Mouse (Mus musculus) liver, adult 2 months (tissue): ENCODE data around the gene Vps29. TPM values are rescaled to one million over a fixed set of nuclear protein-coding genes. Genes with fewer than 3 reads are reported as not detected.

Source experiments
- DNase-seq: peaks from one replicate; pipeline ENCODE4 v3.0.0-alpha.2; 2011; ENCODE audit warnings: low read depth, low spot score; ENCODE audit errors: extremely low read depth
- H3K27ac ChIP-seq: fragments of 200-500 bp; replicated peaks from 2 replicates; pipeline ENCODE4 v1.5.1; 2012; ENCODE audit warnings: low read depth, mild to moderate bottlenecking, control low read depth, inconsistent platforms, low read length; ENCODE audit not compliant: insufficient read depth
- H3K27me3 ChIP-seq: fragments of 200-500 bp; 2 replicates; pipeline ENCODE4 v1.6.1; 2012; ENCODE audit warnings: mild to moderate bottlenecking, moderate library complexity, low read length, inconsistent platforms; ENCODE audit not compliant: control insufficient read depth, insufficient read depth
- H3K36me3 ChIP-seq: fragments of 200-500 bp; 2 replicates; pipeline ENCODE4 v1.6.1; 2012; ENCODE audit warnings: low read length, inconsistent platforms; ENCODE audit not compliant: control insufficient read depth, insufficient read depth
- H3K4me1 ChIP-seq: fragments of 200-500 bp; 2 replicates; pipeline ENCODE4 v1.6.1; 2011; ENCODE audit warnings: low read length; ENCODE audit not compliant: control insufficient read depth, insufficient read depth
- H3K4me3 ChIP-seq: fragments of 200-500 bp; 2 replicates; pipeline ENCODE4 v1.5.1; 2011; ENCODE audit warnings: low read depth, mild to moderate bottlenecking, control low read depth, low read length, moderate library complexity; ENCODE audit not compliant: insufficient read depth
- H3K79me2 ChIP-seq: fragments of 200-500 bp; 2 replicates; pipeline ENCODE4 v1.6.1; 2012; ENCODE audit warnings: inconsistent platforms, mild to moderate bottlenecking, low read length, moderate library complexity; ENCODE audit not compliant: control insufficient read depth, insufficient read depth
- H3K9ac ChIP-seq: fragments of 200-500 bp; 2 replicates; pipeline ENCODE4 v1.6.1; 2012; ENCODE audit warnings: low read depth, mild to moderate bottlenecking, control low read depth, inconsistent platforms, low read length
- CTCF ChIP-seq: fragments of 200-500 bp; IDR thresholded peaks from 2 replicates; pipeline ENCODE4 v1.5.1; 2011; ENCODE audit warnings: low read depth, low read length, control low read depth
- POLR2A ChIP-seq: fragments of 200-500 bp; IDR thresholded peaks from 2 replicates; pipeline ENCODE4 v1.6.1; 2011; ENCODE audit warnings: low read length, control low read depth; ENCODE audit not compliant: insufficient read depth; ENCODE audit errors: extremely low read depth
- WGBS: fragments of 180-500 bp; shearing (Covaris S2); methylation state at CpG from one replicate; pipeline ENCODE4 v1.1.7; 2018; 5-methylcytosine and 5-hydroxymethylcytosine counted together
- polyA plus RNA-seq: library from polyadenylated mRNA; depleted of rRNA; stranded (reverse); fragments of >200 nt; gene quantifications from 2 replicates; pipeline ENCODE4 v1.2.3, GENCODE M21; 2012
- total RNA-seq: library from RNA; depleted of rRNA; stranded (reverse); fragments of >200 nt; gene quantifications from 2 replicates; pipeline ENCODE4 v1.2.3, GENCODE M21; 2014

Vps29 gene
- total and polyA plus RNA-seq, 2 experiments, result 24.9 to 58.8 TPM

- no peak for TF ChIP-seq CTCF
- no peak for TF ChIP-seq POLR2A
- DNase-seq, result no peak
- Histone ChIP-seq H3K36me3 (no peaks in the 10 kb centered on the region; the same call in 1 of the 2 replicates), H3K27ac (no peak overlapping the region), H3K4me1 (no peaks in the 10 kb centered on the region), H3K27me3 (no peaks in the 10 kb centered on the region), H3K4me3 (no peak overlapping the region), H3K9ac (no peak overlapping the region), H3K79me2 (no peaks in the 10 kb centered on the region)
- WGBS, result 95% methylated on average over 3 of the region's 3 CpGs
These were observed 26.9 kb upstream of the Vps29 start for GRCm38 (mm10) chr5:122327283-122327682.

GRCm38 (mm10) chr5:122330269-122330668 is 23.9 kb upstream of the Vps29 start:
- Histone ChIP-seq H3K27me3 (no peaks in the 10 kb centered on the region), H3K4me3 (no peak overlapping the region), H3K4me1 (no peaks in the 10 kb centered on the region), H3K9ac (no peak overlapping the region), H3K36me3 (no peaks in the 10 kb centered on the region), H3K27ac (no peak overlapping the region), H3K79me2 (no peaks in the 10 kb centered on the region)
- TF ChIP-seq CTCF, result no peak
- no peak for TF ChIP-seq POLR2A
- DNase-seq, result no peak
- 89% methylated on average over 4 of the region's 4 CpGs for WGBS

GRCm38 (mm10) chr5:122334682-122335081 is 19.5 kb upstream of the Vps29 start:
- Histone ChIP-seq H3K27ac (no peak overlapping the region), H3K4me1 (no peaks in the 10 kb centered on the region), H3K36me3 (no peaks in the 10 kb centered on the region), H3K4me3 (no peak overlapping the region), H3K79me2 (no peaks in the 10 kb centered on the region), H3K9ac (no peak overlapping the region), H3K27me3 (no peaks in the 10 kb centered on the region)
- WGBS, result 35% methylated on average over 3 of the region's 3 CpGs
- peak; percentile 56 for DNase-seq
- TF ChIP-seq POLR2A, result no peak
- TF ChIP-seq CTCF, result no peak

GRCm38 (mm10) chr5:122336554-122337294 is 17.4 kb upstream of the Vps29 start:
- DNase-seq, result no peak
- Histone ChIP-seq H3K79me2 (no peaks in the 10 kb centered on the region), H3K4me1 (no peaks in the 10 kb centered on the region), H3K9ac (no peak overlapping the region), H3K4me3 (no peak overlapping the region), H3K27ac (no peak overlapping the region), H3K27me3 (no peaks in the 10 kb centered on the region), H3K36me3 (no peaks in the 10 kb centered on the region)
- WGBS, result 92% methylated on average over 7 of the region's 7 CpGs
- no peak for TF ChIP-seq CTCF
- TF ChIP-seq POLR2A, result no peak

GRCm38 (mm10) chr5:122342874-122343273 is 11.3 kb upstream of the Vps29 start:
- H3K27ac ChIP-seq, result no peak overlapping the region
- TF ChIP-seq CTCF (no peak), POLR2A (no peak)
- H3K27me3 ChIP-seq, result no peaks in the 10 kb centered on the region
- DNase-seq, result no peak
- H3K4me1 ChIP-seq, result no peaks in the 10 kb centered on the region
- no peak overlapping the region for H3K9ac ChIP-seq
- 72% methylated on average over 1 of the region's 1 CpGs for WGBS
- no peaks in the 10 kb centered on the region for H3K36me3 ChIP-seq
- H3K4me3 ChIP-seq, result no peak overlapping the region
- H3K79me2 ChIP-seq, result no peaks in the 10 kb centered on the region

- Histone ChIP-seq H3K9ac (no peak overlapping the region), H3K4me3 (no peak overlapping the region), H3K36me3 (no peaks in the 10 kb centered on the region), H3K4me1 (no peaks in the 10 kb centered on the region), H3K27ac (no peak overlapping the region), H3K79me2 (no peaks in the 10 kb centered on the region), H3K27me3 (no peaks in the 10 kb centered on the region)
- DNase-seq, result no peak
- 55% methylated on average over 7 of the region's 7 CpGs for WGBS
- TF ChIP-seq CTCF (no peak), POLR2A (no peak)
These were observed 10.4 kb upstream of the Vps29 start for GRCm38 (mm10) chr5:122343768-122344167.
